Mouse (Mus musculus) layer of hippocampus, adult 9-11 months (tissue): ENCODE results near the gene Stat4.

Experiments
- DNase-seq: peaks from one replicate; pipeline ENCODE4 v3.0.0; 2022

Gene Stat4

GRCm38 (mm10) chr1:51986848-51987247, at the start of gene Stat4:
TSS of gene Stat4 (plus strand) at chr1:51987148.
- DNase-seq, result no peak

DNA sequence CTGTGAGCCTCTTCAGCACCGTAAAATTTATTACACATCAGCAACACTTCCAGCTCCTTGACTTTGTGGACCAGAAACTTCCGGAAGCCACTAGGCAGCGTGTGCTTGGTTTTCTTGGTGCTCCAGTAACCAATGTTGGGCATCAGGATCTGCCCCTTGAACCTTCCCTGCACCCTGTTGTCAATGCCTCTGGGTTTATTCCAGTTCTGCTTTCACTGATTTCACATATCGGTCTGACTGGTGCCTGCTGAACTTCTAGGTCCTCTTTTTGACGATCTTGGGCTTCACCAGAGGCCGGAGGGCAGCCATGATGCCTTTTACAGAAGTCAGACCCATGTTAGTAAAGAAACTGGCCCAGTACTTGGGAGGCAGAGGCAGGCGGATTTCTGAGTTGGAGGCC, 48.6 kb upstream of the Stat4 start:
- no peak for DNase-seq

GRCm38 (mm10) chr1:51944755-51945154, 42.2 kb upstream of the Stat4 start:
- no peak for DNase-seq

- no peak for DNase-seq
These were observed 39.8 kb upstream of the Stat4 start for GRCm38 (mm10) chr1:51947116-51947515.

GRCm38 (mm10) chr1:51964647-51965046, 22.3 kb upstream of the Stat4 start:
- DNase-seq, result no peak

GRCm38 (mm10) chr1:51968994-51969393, 18.0 kb upstream of the Stat4 start:
- DNase-seq, result peak; percentile 8

- no peak for DNase-seq
These were observed 16.8 kb upstream of the Stat4 start for GRCm38 (mm10) chr1:51970182-51970581.

GRCm38 (mm10) chr1:51975589-51975988, 11.4 kb upstream of the Stat4 start:
- no peak for DNase-seq

DNA sequence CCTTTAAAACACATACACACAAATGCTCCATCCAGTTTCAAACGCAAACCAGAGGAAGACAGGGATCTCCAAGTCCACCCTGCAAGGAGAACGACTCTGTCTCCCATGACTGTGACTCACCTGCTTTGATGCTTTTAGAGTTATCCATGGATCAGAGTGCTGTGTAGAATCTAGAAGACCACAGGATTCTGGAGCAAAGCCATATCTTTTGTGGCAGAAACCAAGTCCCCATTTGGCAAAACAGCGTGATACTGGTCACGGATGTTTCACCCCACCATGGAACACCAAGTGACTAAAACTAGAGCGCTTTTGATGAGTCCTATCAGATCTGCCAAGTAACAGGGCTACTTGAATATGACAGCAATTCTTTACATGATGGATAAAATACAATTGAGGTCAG, 7.9 kb upstream of the Stat4 start:
- no peak for DNase-seq

GRCm38 (mm10) chr1:51991983-51992609, 5.1 kb downstream of the Stat4 start:
- peak; percentile 46 for DNase-seq

DNA sequence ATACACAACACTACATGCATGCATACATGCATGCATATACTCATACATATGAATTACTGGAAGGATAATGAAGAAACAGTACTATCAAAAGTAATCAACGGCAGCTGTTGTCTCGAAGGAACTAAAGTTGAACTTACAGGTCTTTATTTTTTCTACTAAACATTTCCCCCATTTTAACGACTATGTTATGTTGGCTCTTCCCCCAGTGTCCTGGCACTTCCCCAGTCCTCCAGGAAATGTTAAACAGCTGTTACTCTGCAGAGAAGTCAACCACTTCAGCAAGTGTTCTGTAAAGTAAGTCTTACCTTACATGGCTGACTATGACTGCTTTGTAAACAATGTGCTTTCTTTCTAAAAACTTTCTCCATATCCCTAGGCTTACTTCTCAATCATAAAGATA, 9.1 kb downstream of the Stat4 start:
- DNase-seq, result no peak

- DNase-seq, result no peak
These were observed 10.1 kb downstream of the Stat4 start for GRCm38 (mm10) chr1:51996751-51997659.

GRCm38 (mm10) chr1:51998542-51998941, 11.6 kb downstream of the Stat4 start:
- peak; percentile 9 for DNase-seq

GRCm38 (mm10) chr1:52004096-52004495, 17.1 kb downstream of the Stat4 start:
- peak; percentile 53 for DNase-seq

DNA sequence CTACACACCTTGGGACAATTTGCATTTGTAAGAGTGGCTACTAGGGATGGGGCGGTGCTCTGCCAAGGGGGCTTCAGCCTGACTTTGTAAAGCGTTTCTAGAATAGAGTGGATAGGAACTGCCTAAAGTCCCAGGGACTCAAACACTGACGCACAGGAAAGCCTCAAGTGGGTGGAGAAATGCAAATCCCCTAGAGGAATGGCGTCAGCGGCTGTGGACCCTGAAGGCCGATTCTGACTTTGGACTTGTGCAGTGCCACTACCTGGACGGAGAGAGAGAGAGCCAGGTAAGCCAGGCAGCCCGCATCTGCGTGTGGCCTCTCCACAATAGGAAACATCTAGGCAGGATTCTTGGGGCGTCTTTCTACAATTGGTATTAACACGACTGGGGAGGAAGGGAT, 21.5 kb downstream of the Stat4 start:
- no peak for DNase-seq

- DNase-seq, result no peak
These were observed 22.0 kb downstream of the Stat4 start for GRCm38 (mm10) chr1:52008947-52009346.

DNA sequence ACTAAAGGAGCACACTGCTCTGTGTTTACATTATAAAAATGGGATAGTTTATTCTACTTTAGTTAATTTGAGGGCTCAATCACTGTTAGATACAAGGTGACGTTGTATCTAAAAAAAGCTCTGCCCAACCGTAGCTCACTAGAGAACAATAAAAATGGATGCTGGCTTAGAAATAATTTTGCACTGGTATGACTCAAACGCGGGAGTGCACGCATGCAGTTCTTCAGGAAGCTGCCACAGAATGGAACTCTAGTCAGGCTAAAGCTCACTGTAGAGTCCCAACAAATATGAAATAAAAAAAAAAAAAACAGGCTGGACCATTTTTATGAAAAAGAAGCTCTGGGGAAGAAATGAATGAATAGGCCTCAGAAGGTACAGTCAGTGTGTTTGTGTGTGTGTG, 23.8 kb downstream of the Stat4 start:
- DNase-seq, result no peak

GRCm38 (mm10) chr1:52011227-52011626, 24.3 kb downstream of the Stat4 start:
- DNase-seq, result no peak

DNA sequence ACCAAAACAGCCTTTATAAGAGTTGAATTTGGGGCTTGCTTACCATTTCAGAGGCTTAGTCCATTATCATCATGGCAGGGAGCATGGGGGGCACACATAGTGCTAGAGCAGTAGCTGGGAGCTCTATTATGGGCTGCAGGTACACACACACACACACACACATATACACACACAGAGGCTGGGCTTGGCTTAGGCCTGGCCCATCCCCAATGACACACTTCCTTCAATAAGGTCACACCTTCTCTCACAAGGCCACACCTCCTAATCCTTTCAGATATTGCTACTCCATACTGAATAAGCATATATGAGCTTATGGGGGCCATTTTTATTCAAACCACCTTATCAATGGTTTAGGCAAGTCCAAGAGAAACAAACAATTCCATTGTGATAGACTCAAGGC, 25.3 kb downstream of the Stat4 start:
- no peak for DNase-seq

DNA sequence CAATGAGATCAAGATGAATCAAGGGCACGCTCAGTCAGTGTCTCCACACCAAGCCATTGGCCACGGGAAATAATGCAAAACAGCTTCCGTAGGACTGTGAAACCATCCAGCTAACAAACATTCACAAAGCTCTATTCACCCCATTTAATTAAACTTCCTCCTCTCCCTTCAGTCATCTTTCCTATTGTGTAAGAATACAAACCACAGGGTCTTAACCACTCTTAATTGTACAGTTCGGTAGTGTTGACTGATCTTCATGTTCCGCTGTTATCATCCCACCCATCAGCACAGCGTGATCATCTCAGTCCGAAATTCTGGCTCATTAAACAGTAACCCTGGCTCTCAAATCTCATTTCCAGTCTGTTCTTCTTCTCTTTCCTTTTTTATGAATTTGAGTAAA, 25.8 kb downstream of the Stat4 start:
- DNase-seq, result no peak

DNA sequence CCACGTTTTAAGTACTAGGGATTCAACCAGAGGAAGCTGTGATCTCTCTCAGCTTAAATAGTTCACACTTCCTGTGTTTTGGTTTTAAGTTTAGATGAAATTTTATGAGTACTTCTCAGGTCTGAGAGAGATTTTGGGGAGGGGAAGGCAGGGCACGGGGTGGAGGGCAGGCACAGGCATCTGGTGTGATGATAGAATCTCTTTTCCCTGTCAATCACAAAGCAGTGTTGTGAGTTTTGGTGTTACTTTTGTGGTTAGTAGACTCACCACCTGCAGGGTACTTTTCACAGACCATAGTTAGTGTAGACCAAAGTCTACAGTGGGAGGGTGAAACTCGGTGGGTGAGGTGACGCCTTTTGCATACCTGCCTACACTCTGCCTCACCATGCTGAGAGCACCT, 32.7 kb downstream of the Stat4 start:
- DNase-seq, result no peak

GRCm38 (mm10) chr1:52021936-52022725, 35.2 kb downstream of the Stat4 start:
- DNase-seq, result no peak

DNA sequence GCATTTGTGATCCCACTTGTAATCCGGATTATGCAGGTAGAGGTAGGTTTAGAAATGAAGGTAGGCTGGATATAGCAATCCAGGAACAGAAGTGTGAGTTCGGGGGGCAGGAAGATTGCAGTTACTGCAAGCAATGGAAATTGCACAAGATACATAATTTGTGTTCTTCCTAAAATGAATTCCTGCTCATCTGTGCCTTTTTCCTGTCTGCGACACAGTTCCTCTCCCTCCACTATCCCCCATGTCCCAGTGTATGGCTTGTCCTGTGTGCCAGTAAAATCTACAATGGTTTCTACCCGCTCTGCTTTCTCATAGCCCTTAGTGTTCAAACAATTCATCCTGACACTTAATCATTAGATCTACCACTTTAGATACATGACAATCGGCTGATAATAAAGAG, 41.7 kb downstream of the Stat4 start:
- no peak for DNase-seq
